Mouse (Mus musculus) liver, adult 2 months (tissue): ENCODE data around the gene Fzr1.

Source experiments
- CTCF ChIP-seq: fragments of 200-500 bp; IDR thresholded peaks from 2 replicates; pipeline ENCODE4 v1.5.1; 2011; ENCODE audit warnings: low read depth, low read length, control low read depth
- POLR2A ChIP-seq: fragments of 200-500 bp; IDR thresholded peaks from 2 replicates; pipeline ENCODE4 v1.6.1; 2011; ENCODE audit warnings: low read length, control low read depth; ENCODE audit not compliant: insufficient read depth; ENCODE audit errors: extremely low read depth

DNA sequence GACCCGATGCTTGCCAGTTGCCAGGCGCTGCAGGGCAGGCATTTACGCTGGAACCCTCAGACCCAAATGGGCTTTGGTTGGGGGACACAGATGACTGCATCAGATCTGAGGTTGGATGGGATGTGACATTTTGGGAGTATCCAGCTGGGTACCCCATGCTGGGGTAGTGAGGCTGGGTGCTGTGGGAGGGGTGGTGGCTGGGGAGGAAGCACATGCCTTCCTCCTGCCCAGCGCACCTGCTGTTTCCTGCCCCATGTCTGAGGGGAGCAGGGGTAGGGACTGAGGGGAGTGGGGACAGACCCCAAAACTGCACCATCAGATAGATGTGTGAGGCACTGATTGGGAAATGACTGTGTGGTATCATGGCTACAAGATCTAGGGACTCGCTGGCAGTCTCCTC is 18.4 kb upstream of the Fzr1 start:
- TF ChIP-seq POLR2A (no peak), CTCF (no peak)
